Mouse (Mus musculus) spleen, adult 2 months (tissue): ENCODE measurements around the gene Xpo5. TPM values are rescaled to one million over a fixed set of nuclear protein-coding genes. Genes with fewer than 3 reads are reported as not detected.

Experiments used
- DNase-seq, 2 experiments: peaks; one replicate each; pipeline versions ENCODE4 v3.0.0 to v3.0.0-alpha.2; 2012 to 2021; ENCODE audit warnings: low spot score in 2 of 2, low read depth in 1 of 2
- H3K27ac ChIP-seq: fragments of 200-500 bp; 2 replicates; pipeline ENCODE4 v1.5.1; 2012; ENCODE audit warnings: low read length, inconsistent platforms; ENCODE audit not compliant: insufficient read depth
- H3K27me3 ChIP-seq: fragments of 200-500 bp; 2 replicates; pipeline ENCODE4 v1.6.1; 2012; ENCODE audit warnings: mild to moderate bottlenecking, moderate library complexity, low read length, inconsistent platforms; ENCODE audit not compliant: control insufficient read depth, insufficient read depth
- H3K36me3 ChIP-seq: fragments of 200-500 bp; 2 replicates; pipeline ENCODE4 v1.6.1; 2012; ENCODE audit warnings: mild to moderate bottlenecking, low read length, inconsistent platforms; ENCODE audit not compliant: control insufficient read depth, insufficient read depth
- H3K4me1 ChIP-seq: fragments of 200-500 bp; 2 replicates; pipeline ENCODE4 v1.6.1; 2011; ENCODE audit warnings: inconsistent platforms; ENCODE audit not compliant: control insufficient read depth, insufficient read depth, insufficient read length
- H3K4me3 ChIP-seq: fragments of 200-500 bp; 2 replicates; pipeline ENCODE4 v1.5.1; 2011; ENCODE audit warnings: mild to moderate bottlenecking, inconsistent platforms; ENCODE audit not compliant: insufficient read depth, insufficient read length; ENCODE audit errors: extremely low read depth
- CTCF ChIP-seq: fragments of 200-500 bp; IDR thresholded peaks from 2 replicates; pipeline ENCODE4 v1.5.1; 2011; ENCODE audit warnings: mild to moderate bottlenecking, inconsistent platforms; ENCODE audit not compliant: insufficient read depth, insufficient read length, insufficient replicate concordance; ENCODE audit errors: extremely low read depth
- POLR2A ChIP-seq: fragments of 200-500 bp; IDR thresholded peaks from 2 replicates; pipeline ENCODE4 v1.6.1; 2011; ENCODE audit warnings: low read depth, low read length, inconsistent platforms
- WGBS: fragments of 180-500 bp; shearing (Covaris S2); methylation state at CpG from one replicate; pipeline ENCODE4 v1.1.7; 2018; 5-methylcytosine and 5-hydroxymethylcytosine counted together
- polyA plus RNA-seq: library from polyadenylated mRNA; depleted of rRNA; stranded (reverse); fragments of >200 nt; gene quantifications from 2 replicates; pipeline ENCODE4 v1.2.3, GENCODE M21; 2012

The Xpo5 gene
- polyA plus RNA-seq, 1 experiment = 14.7 TPM

DNA sequence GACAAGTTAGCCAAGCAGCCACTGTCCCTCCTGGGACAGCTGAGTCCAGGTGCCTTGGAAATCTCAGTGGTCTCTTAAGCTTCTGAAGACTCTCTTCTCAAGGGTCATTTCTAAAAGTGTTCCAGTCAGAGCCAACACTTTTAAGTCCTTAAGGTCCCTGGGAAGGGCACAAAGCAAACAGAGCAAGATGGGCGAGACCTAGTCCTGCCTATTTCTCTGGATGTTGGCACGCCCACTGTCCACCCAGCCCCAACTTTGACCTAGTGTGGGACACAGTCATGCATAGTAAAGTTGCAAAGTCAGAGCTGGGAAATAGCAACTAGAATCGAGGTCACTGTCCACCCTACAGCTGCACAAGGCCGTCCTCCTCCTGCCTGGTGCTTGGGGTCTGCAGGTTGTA is 40.4 kb downstream of the Xpo5 start:
- WGBS = 88% methylated on average over 4 of the region's 4 CpGs
- Histone ChIP-seq H3K4me3 (no peak overlapping the region), H3K36me3 (peaks cover 47% of the 10 kb centered on the region), H3K27me3 (no peaks in the 10 kb centered on the region), H3K4me1 (no peaks in the 10 kb centered on the region; the same call in 1 of the 2 replicates), H3K27ac (no peak overlapping the region)
- TF ChIP-seq CTCF (no peak), POLR2A (no peak)
- no peak for DNase-seq

DNA sequence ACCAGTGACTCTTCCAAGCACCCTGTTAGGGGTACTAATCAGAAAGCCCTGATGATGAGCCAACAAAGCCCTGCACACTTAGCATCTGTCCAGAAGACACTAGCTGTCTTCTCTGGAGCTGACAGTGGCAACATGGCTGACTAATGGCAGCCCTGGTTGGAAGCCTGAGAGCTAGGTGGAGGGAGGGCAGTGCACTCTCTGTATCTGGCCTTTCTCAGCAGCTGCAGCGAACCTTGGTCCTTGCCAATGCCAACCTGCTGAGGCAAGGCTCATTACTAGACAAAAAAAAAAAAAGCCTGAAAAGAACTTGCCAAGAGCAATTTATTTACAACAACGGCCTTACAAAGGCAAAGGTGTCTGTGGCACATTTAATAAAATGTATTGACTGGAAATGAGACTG is 41.0 kb downstream of the Xpo5 start:
- Histone ChIP-seq H3K36me3 (peaks cover 42% of the 10 kb centered on the region), H3K4me1 (peaks cover 2% of the 10 kb centered on the region; the same call in 1 of the 2 replicates), H3K27ac (no peak overlapping the region), H3K4me3 (no peak overlapping the region), H3K27me3 (no peaks in the 10 kb centered on the region)
- 88% methylated on average over 2 of the region's 2 CpGs for WGBS
- no peak for DNase-seq
- no peak for TF ChIP-seq CTCF
- no peak for TF ChIP-seq POLR2A

DNA sequence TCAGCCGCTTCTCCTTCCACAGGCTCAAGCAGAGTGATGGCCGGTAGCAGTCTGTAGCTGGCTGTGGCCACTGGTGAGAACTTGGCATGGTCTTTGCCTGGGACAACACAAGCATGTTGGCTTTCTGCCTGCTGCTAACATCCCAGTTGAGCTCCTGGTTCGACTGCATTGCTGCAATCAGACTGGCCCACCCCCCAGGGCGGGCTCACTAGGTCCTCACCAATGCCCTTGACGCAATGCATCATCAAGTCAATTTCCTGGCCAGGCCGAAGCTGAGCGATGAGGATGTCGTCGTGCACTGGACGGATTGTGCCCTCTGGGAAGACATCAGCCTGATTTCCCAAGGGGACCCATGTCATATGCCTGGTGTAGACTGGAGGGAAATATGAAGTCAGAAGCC is 42.0 kb downstream of the Xpo5 start:
- Histone ChIP-seq H3K4me1 (peaks cover 7% of the 10 kb centered on the region; the same call in 1 of the 2 replicates), H3K36me3 (peaks cover 42% of the 10 kb centered on the region), H3K4me3 (no peak overlapping the region), H3K27me3 (no peaks in the 10 kb centered on the region), H3K27ac (no peak overlapping the region)
- 90% methylated on average over 10 of the region's 10 CpGs for WGBS
- TF ChIP-seq CTCF = no peak
- TF ChIP-seq POLR2A = no peak
- no peak for DNase-seq

DNA sequence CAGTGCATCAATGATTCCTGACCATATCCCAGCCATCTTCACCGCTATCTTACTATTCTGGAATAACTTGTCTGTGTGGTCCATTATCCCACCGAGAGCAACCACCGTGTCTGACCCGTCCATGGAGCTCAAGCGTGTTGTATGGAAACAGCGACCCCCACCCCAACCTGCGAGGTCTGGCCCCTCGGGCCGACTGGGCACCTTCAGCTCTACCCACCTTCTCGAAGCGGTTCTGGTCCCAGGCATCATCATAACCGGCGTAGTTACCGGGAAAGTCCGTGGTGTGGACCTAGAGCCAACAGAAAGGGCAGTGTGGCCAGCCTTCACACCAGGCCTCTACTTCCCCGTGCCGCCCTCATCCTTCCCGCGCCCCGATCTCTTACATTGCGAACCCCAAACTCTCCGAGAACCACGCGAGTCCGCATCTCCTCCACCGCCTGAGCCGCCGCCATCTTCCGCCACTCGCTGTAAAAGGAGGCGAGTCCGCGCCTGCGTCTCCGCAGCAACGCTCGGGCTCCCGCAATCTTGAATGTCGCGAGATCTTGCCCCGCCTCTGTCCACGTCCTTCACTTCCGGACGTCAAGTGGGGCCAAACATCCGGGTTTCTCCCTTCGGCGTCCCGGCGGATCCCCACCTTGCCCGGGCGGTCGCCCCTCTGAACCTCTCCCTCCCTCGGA is 45.1 kb downstream of the Xpo5 start, which contains the start of the genes Polr1c and Yipf3:
Gene Polr1c (minus strand): TSS at position 543 of the 677 bp plus-strand sequence.
Gene Yipf3 (plus strand): TSS at position 569 of the 677 bp plus-strand sequence.
- Histone ChIP-seq H3K4me3 (peak within 1 kb of the TSS; percentile 96), H3K4me1 (peaks cover 7% of the 10 kb centered on the region; the same call in 1 of the 2 replicates), H3K36me3 (peaks cover 53% of the 10 kb centered on the region), H3K27me3 (no peaks in the 10 kb centered on the region), H3K27ac (peak within 1 kb of the TSS; percentile 79)
- WGBS = under 1% methylated on average over 53 of the region's 53 CpGs
- TF ChIP-seq CTCF = no peak
- TF ChIP-seq POLR2A = peak; percentile 51
- DNase-seq = peak; percentile 83 to 96

DNA sequence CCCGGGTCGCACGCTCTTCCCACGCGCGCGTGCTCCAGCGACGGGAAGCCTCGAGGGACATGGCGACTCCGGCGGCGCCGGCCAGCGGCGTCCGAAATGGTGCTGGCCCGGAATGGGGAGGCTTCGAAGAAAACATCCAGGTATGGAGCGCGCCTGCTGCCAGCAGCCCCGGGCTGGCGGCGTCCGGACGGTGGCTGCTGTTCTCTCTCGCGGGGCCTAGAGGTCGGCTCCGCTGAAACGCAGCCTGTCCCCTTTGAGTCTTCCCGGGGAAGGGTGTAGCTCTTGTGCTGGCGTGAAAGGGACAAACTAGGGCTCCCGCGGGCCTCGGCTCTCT is 45.6 kb downstream of the Xpo5 start:
- Histone ChIP-seq H3K4me3 (peak overlapping the region; percentile 96), H3K36me3 (peaks cover 49% of the 10 kb centered on the region), H3K27me3 (no peaks in the 10 kb centered on the region), H3K4me1 (peaks cover 7% of the 10 kb centered on the region; the same call in 1 of the 2 replicates), H3K27ac (peak overlapping the region; percentile 79)
- TF ChIP-seq CTCF (no peak), POLR2A (no peak; the same call in 1 of the 2 replicates)
- DNase-seq = no peak
- under 1% methylated on average over 37 of the region's 37 CpGs for WGBS

DNA sequence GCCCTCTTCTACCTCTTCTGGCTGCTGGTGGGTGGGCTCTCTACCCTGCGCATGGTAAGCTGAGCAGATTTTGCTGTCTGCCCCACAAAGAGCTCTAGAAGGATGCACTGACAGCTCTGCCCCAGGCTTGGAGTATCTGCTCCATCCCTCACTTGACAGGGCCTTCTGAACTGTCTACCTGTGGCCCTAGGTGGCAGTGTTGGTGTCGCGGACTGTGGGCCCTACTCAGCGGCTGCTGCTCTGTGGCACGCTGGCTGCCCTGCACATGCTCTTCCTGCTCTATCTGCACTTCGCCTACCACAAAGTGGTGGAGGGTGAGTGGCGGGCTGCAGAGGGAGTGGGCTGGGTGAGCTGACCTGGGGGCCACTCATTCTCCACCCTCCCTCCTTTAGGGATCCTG is 48.6 kb downstream of the Xpo5 start:
- Histone ChIP-seq H3K4me3 (no peak overlapping the region), H3K27ac (no peak overlapping the region), H3K4me1 (peaks cover 15% of the 10 kb centered on the region), H3K36me3 (peaks cover 28% of the 10 kb centered on the region), H3K27me3 (peaks cover 5% of the 10 kb centered on the region)
- TF ChIP-seq POLR2A = no peak
- no peak for TF ChIP-seq CTCF
- DNase-seq = no peak
- WGBS = 80% methylated on average over 7 of the region's 7 CpGs
